Mouse (Mus musculus) midbrain, embryonic 12.5 days (tissue): ENCODE results near the gene D13Ertd608e. TPM values are rescaled to one million over a fixed set of nuclear protein-coding genes. Genes with fewer than 3 reads are reported as not detected.
"Not testable (repeated sequence)": the region's sequence is repeated elsewhere in the genome, so short reads cannot be mapped to it uniquely, and the experiment has no call there.

Experiments
- ATAC-seq: fragments of 200-750 bp; cut with Nextera tagmentation; 2 replicates; pipeline ENCODE4 v1.8.0; 2017; ENCODE audit warnings: low read depth, moderate TSS enrichment, moderate library complexity; ENCODE audit not compliant: low FRiP score
- H3K27ac ChIP-seq: fragments of 300-500 bp; sonication (generic); replicated peaks from 2 replicates; pipeline ENCODE4 v1.5.1; 2016; ENCODE audit warnings: mild to moderate bottlenecking
- H3K27me3 ChIP-seq: fragments of 300-500 bp; sonication (generic); 2 replicates; pipeline ENCODE4 v1.6.1; 2016; ENCODE audit warnings: mild to moderate bottlenecking
- H3K36me3 ChIP-seq: fragments of 300-500 bp; sonication (generic); 2 replicates; pipeline ENCODE4 v1.6.1; 2016
- H3K4me1 ChIP-seq: fragments of 300-500 bp; sonication (generic); 2 replicates; pipeline ENCODE4 v1.6.1; 2016
- H3K4me2 ChIP-seq: fragments of 300-500 bp; sonication (generic); replicated peaks from 2 replicates; pipeline ENCODE4 v1.6.1; 2016; ENCODE audit warnings: mild to moderate bottlenecking, moderate library complexity
- H3K4me3 ChIP-seq: fragments of 300-500 bp; sonication (generic); 2 replicates; pipeline ENCODE4 v1.5.1; 2016; ENCODE audit warnings: mild to moderate bottlenecking
- H3K9ac ChIP-seq: fragments of 300-500 bp; sonication (generic); replicated peaks from 2 replicates; pipeline ENCODE4 v1.6.1; 2016; ENCODE audit warnings: mild to moderate bottlenecking, moderate library complexity
- H3K9me3 ChIP-seq: fragments of 300-500 bp; sonication (generic); 2 replicates; pipeline ENCODE4 v1.6.1; 2016; ENCODE audit warnings: mild to moderate bottlenecking
- WGBS: fragments of 180-500 bp; shearing (Covaris S2); methylation state at CpG from one replicate; pipeline ENCODE4 v1.1.7; 2016; 5-methylcytosine and 5-hydroxymethylcytosine counted together
- polyA plus RNA-seq: library from polyadenylated mRNA; unstranded; fragments of >200 nt; fragmentation: Nextera tagmentation; extraction: Ambion mirVana; gene quantifications from 2 replicates; pipeline ENCODE4 v1.2.1, GENCODE M21; 2016

Gene D13Ertd608e
- polyA plus RNA-seq, 1 experiment from 2014 or later = not detected

DNA sequence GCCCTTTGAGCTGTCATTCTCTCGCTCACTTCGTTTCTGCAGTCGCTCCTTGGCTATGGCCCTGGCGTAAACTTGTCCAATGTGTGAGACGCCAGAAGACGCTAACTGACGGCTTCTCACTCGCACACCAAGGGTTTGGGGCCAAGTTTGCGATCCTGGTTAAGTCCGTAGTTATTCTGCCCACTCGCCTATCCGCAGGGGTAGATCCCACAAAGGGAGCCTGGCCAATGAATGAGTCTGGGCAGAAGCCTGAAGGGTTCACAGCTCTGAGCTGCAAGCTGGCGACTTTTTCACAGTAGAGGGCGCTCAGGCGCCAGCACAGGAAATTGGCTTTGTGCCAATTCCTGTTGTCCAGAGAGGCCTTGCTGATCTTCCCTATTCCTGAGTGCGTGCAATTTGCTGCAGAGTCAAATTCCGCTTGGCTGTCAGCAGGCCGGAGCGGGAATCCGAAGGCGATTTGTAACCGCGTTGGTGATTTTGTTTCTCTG, 562 bp downstream of the D13Ertd608e start:
- H3K27ac ChIP-seq, H3K9me3 ChIP-seq: not testable (repeated sequence)

DNA sequence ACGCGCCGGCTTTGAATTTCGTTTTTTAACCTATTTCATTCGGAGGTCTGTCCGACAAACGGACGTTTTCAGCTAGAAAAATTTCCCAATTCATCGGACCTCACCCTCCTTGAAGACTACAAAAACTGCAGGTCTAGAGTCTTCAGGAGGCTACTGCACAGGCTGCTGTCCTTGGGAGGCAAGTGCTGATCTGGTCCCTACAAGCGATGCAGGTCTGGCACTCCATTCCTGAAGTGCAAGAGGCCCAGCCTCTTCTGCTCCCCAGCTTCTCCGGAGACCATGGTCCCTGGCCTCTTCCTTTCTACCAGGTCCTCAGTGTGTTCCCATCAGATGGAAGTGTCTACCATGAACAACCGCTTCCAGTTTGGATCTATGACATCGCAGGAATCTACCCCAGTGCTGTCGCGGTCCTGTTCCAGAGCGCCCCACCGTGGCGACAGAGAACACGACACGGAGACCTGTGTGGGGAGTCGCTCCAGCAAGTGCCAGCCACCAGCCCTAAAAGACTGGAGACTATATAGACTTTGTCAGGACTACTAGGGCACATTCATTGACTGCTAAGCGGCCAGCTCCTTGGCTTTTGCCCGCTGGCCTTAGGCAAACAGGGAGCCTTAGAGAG, 2.0 kb downstream of the D13Ertd608e start:
- not testable (repeated sequence) for H3K9ac ChIP-seq, H3K36me3 ChIP-seq, H3K9me3 ChIP-seq, H3K27ac ChIP-seq, H3K4me1 ChIP-seq, H3K4me3 ChIP-seq
- 6% methylated on average over 14 of the region's 23 CpGs for WGBS
- H3K27me3 ChIP-seq = peaks cover 17% of the 10 kb centered on the region
- peak; percentile 47 for ATAC-seq
- H3K4me2 ChIP-seq = peak overlapping the region; percentile 33

More for the DNA sequence above, 562 bp downstream of the D13Ertd608e start:
- H3K4me2 ChIP-seq = peak overlapping the region; percentile 42
- not testable (repeated sequence) for H3K9ac ChIP-seq, H3K4me1 ChIP-seq, H3K36me3 ChIP-seq
- peaks cover 17% of the 10 kb centered on the region for H3K27me3 ChIP-seq
- peak; percentile 80 for ATAC-seq
- 14% methylated on average over 23 of the region's 23 CpGs for WGBS
- H3K4me3 ChIP-seq = peak overlapping the region; percentile 28

DNA sequence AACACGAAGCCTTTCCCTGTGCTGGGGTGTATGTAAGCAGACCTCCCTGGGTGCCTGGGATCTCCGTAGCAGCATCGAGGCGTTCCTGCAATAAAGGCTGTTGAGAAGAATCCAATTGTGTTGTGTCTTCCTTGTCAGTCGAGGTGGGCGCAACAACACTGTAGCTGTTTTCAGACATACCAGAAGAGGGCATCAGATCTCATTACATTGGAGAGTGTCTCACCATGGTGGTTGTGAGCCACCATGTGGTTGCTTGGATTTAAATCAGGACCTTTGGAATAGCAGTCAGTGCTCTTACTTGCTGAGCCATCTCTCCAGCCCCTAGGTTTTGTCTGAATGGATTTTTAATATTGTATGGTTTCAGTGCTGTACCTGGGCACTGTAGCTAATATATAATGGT, 4.2 kb downstream of the D13Ertd608e start:
- Histone ChIP-seq H3K4me2 (0 out of 2 replicates have a peak overlapping the region, but pooled peaks have one; percentile 11), H3K27me3 (peaks cover 16% of the 10 kb centered on the region)
- 28% methylated on average over 6 of the region's 6 CpGs for WGBS
- H3K4me3 ChIP-seq, H3K27ac ChIP-seq, H3K9ac ChIP-seq, H3K9me3 ChIP-seq, H3K36me3 ChIP-seq, H3K4me1 ChIP-seq: not testable (repeated sequence)
- ATAC-seq = peak; percentile 45; the same call in 1 of the 2 replicates

DNA sequence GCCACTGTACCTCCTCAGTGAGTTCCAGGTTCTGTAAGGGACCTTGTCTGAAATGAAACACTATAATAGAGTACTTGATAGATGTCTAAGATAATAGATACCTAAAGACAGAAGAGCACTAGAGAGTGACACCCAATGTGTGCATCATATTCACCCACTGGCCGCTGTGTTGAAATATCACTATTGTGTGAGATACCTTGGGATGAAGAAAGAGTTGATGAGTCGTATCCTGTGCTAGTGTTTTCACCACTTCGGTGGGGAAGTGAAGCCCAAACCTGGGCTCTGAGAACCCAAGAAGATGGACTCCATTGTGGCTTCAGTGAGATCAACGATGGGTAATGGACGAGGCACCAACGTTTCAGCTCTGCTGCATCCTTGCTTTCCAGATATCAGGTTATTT, 26.6 kb downstream of the D13Ertd608e start:
- no CpG with 5 or more reads among the region's 6 CpGs for whole genome bisulfite sequencing
- ATAC-seq, H3K27ac ChIP-seq, H3K9me3 ChIP-seq, H3K4me2 ChIP-seq, H3K9ac ChIP-seq, H3K4me3 ChIP-seq, H3K27me3 ChIP-seq, H3K36me3 ChIP-seq, H3K4me1 ChIP-seq: not testable (repeated sequence)

DNA sequence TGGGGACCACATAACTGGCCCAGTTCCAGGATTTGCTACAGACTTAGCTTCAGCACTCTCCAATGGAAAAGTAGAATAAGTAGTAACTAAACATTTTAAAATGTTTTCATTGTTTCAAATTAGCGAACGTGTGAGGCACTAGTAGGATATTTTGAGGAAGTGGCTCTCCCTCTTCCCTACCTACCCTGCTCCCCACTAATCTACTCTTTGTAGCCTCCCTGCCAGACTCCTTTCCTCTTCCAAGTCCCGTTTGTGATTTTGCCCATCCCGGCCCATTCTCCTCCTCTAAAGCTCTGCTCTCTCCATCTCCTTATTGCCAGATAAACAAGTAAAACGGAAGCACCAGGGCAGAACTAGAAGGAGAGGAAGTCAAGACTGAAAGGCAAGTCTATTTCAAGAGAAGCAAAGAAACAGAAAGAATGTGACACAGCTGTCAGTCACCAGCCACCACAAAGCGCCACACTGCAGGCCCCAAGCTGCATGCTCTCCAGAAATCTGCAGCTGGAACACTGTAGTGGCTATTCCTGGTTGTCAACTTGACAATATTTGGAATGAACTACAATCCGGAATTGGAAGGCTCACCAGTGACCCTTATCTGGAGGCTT, 28.7 kb downstream of the D13Ertd608e start:
- not testable (repeated sequence) for ATAC-seq

DNA sequence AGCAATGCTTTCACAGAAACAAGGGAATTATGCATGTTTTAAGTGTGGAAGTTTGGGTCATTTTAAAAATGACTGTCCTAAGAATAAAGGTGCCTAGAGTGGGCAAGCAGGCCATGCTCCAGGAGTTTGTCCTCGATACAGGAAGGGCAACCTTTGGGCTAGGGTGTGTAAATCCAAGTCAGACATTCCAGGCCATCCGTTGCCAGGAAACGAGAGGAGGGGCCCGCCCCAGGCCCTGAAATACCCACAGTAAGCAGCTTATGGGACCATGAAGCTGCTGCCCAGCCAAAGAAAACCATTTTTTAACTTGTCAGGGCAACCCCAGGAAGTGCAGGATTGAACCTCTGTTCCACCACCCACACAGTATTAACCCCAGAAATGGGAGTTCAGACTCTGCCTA, 51.1 kb downstream of the D13Ertd608e start:
- H3K4me3 ChIP-seq, H3K9me3 ChIP-seq, H3K27me3 ChIP-seq, H3K27ac ChIP-seq, H3K4me1 ChIP-seq, H3K36me3 ChIP-seq, H3K9ac ChIP-seq, H3K4me2 ChIP-seq, ATAC-seq: not testable (repeated sequence)
- WGBS = 12% methylated on average over 4 of the region's 4 CpGs

More for the DNA sequence above, 28.7 kb downstream of the D13Ertd608e start:
- not testable (repeated sequence) for H3K27me3 ChIP-seq, H3K4me3 ChIP-seq, H3K4me2 ChIP-seq, H3K4me1 ChIP-seq, H3K36me3 ChIP-seq, H3K9ac ChIP-seq, H3K27ac ChIP-seq, H3K9me3 ChIP-seq
- WGBS = 80% methylated on average over 6 of the region's 7 CpGs

DNA sequence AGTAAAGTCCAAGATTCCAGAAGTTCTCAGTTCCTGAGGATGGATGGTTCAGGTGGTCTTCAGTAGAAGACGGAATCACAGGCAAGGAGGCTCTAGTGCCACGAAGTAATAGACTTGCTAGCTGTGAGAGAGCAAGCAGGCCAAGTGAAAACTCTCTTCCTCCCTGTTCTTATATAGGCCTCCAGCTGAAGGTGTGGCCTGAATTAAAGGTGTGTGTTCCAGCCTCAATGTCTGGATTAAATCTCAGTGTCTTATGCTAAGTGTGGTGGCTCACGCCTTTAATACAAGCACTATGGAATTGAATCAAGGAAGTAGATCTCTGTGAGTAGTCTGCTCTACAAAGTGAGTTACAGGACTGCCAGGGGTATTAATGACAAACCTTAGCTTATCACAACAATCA, 58.9 kb downstream of the D13Ertd608e start, which contains the start of gene Tcstv1:
Tcstv1 (minus strand) TSS at position 101 of the 400 bp plus-strand sequence.
- 73% methylated on average over 3 of the region's 3 CpGs for WGBS
- not testable (repeated sequence) for ATAC-seq

More for the DNA sequence above, 58.9 kb downstream of the D13Ertd608e start, which contains the start of gene Tcstv1:
- H3K27me3 ChIP-seq, H3K27ac ChIP-seq, H3K4me2 ChIP-seq, H3K9ac ChIP-seq, H3K9me3 ChIP-seq, H3K4me1 ChIP-seq, H3K4me3 ChIP-seq, H3K36me3 ChIP-seq: not testable (repeated sequence)

Other genes starting within 250 kb of the D13Ertd608e start
- 0.04 and 0.31 TPM in 2 replicates for gene Ccl28, start 212.2 kb upstream of the D13Ertd608e start, polyA plus RNA-seq
- gene Hmgcs1, start 145.6 kb upstream of the D13Ertd608e start, polyA plus RNA-seq = 494 and 501 TPM in 2 replicates
- 1.7 and 2.6 TPM in 2 replicates for gene Nim1k, start 80.1 kb upstream of the D13Ertd608e start, polyA plus RNA-seq
- 50.9 and 53.7 TPM in 2 replicates for gene Zfp131, start 45.1 kb upstream of the D13Ertd608e start, polyA plus RNA-seq
- not detected in 2 replicates for gene AF067063, start 5.8 kb upstream of the D13Ertd608e start, polyA plus RNA-seq
- not detected in 2 replicates for gene Tcstv1, start 58.8 kb downstream of the D13Ertd608e start, polyA plus RNA-seq
- gene Gm21761, start 93.3 kb downstream of the D13Ertd608e start, polyA plus RNA-seq = not detected in 2 replicates
- not detected in 2 replicates for gene B020031M17Rik, start 114.8 kb downstream of the D13Ertd608e start, polyA plus RNA-seq
- gene Gm36079, start 191.0 kb downstream of the D13Ertd608e start, polyA plus RNA-seq = not detected in 2 replicates
- gene Gm21188, start 216.2 kb downstream of the D13Ertd608e start, polyA plus RNA-seq = not detected in 2 replicates